Mouse (Mus musculus): ENCODE data around the gene Sfpq.
"Not testable (repeated sequence)": the region's sequence is repeated elsewhere in the genome, so short reads cannot be mapped to it uniquely, and the experiment has no call there.

Gene Sfpq

DNA sequence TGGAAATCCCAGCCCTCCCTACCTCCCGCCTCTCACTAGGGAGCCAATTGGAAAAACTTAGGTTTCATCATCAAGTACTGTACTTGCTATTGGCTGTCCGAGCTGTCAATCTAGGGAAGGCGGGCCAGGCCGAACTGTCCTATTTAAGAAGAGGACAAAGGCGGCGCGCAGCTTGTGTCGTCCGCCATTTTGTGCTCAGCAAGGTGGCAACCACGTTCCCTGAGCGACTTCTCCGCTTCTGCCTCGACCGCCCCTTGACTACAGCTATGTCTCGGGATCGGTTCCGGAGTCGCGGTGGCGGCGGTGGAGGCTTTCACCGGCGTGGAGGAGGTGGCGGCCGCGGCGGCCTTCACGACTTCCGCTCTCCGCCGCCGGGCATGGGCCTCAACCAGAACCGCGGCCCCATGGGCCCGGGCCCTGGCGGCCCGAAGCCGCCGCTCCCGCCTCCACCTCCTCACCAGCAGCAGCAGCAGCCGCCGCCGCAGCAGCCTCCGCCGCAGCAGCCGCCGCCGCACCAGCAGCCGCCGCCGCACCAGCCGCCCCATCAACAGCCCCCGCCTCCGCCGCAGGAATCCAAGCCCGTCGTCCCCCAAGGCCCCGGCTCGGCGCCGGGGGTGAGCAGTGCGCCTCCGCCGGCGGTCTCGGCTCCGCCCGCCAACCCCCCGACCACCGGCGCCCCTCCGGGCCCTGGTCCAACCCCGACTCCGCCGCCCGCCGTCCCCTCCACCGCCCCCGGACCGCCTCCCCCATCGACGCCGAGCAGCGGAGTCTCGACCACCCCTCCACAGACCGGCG is at the start of gene Sfpq:
TSS of gene Sfpq (plus strand) at position 174 of the 795 bp plus-strand sequence.
- DNase-seq (ENCODE audit: low read depth, low spot score), result peak; percentile 100

DNA sequence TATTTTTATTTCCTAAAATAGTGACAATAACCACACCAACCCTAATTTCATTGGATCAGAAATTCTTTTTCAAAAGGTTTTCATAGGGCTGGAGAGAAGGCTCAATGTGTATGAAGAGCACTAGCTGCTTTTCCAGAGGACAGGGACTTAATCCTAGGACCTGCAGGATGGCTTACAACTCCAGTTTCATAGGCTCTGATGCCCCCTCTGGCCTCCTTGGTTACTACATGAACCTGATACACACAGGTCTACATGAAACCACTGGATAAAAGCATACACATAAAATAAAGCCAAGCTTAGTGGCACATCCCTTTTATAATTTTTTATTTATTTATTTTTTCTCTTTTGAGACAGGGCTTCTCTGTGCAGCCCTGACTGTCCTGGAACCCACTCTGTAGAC is 43.7 kb upstream of the Sfpq start:
- DNase-seq (ENCODE audit: low read depth, low spot score), result no peak

DNA sequence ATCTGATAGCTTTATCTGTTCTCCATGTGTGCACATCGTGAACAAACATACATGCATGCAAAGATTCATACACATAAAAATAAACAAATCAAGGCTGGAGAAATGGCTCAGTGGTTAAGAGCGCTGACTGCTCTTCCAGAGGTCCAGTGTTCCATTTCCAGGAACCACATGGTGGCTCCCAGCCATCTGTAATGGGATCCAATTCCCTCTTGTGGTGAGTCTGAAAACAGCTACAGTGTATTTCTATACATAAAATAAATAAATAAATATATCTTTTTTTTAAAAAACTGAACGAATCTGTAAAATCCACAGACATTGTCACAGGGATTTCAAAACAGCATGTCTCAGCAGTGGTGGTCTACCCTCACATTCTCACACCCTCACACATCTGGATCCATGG is 42.4 kb upstream of the Sfpq start:
- no peak for DNase-seq (ENCODE audit: low read depth, low spot score)

- no peak for DNase-seq (ENCODE audit: low read depth, low spot score)
Observed at GRCm38 (mm10) chr4:126983321-126983720, 37.8 kb upstream of the Sfpq start.

GRCm38 (mm10) chr4:126983736-126984525 is 37.2 kb upstream of the Sfpq start:
- DNase-seq (ENCODE audit: low read depth, low spot score), result not testable (repeated sequence)

DNA sequence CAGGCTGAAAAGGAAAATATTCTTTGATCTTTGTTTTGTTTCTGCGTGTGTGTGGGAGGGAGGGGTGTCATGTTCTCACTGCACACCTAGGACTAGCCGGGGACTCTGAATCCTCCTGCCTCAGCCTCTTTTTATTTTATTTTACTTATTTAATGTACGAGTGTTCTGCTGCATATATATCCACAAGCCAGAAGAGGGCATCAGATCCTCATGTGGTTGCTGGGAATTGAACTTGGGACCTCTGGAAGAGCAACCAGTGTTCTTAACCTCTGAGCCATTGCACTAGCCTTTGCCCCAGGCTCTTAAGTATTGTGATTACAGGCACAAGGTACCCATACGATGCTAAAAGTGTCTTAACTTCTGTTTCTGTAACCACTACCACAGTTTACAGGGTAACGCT is 34.4 kb upstream of the Sfpq start:
- DNase-seq (ENCODE audit: low read depth, low spot score), result no peak

DNA sequence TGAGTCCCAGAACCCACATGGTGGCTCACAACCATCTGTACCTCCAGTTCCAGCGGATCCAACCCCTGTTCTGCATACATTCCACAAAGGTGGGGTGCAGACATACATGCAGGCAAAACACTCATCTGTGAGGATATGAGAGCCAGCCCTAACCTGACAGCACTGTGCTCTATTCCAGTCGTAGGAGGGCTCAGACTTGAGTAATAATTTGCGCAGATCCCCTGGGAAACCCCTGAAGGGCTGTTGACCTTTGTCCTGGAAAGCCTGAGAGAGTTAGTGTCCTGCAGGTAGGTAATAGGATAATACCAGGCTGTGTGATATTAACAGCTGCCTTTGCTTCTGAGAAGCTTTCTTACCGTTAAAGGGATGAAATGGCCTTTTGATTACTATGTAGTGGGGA is 32.6 kb upstream of the Sfpq start:
- DNase-seq (ENCODE audit: low read depth, low spot score), result no peak

DNA sequence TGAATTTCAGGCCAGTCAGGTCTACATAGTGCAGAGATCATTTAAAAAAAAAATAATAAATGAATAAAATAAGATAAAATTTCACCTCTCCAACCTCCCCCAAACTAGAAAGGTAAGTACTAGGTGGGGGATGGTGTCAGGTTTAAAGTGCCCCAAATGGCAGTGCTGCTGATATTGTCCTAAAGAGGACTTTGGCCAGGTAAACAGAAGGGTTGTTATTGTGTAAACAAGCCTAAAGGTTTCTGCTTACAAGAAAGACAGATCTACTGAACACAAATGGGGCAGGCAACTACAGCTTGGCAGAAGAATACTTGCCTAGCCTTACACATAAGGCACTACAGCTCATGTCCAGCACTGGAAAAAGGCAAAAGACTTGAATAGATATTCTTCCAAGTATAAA is 30.6 kb upstream of the Sfpq start:
- no peak for DNase-seq (ENCODE audit: low read depth, low spot score)

- peak; percentile 50 for DNase-seq (ENCODE audit: low read depth, low spot score)
Observed at GRCm38 (mm10) chr4:126992356-126992755, 28.8 kb upstream of the Sfpq start.

DNA sequence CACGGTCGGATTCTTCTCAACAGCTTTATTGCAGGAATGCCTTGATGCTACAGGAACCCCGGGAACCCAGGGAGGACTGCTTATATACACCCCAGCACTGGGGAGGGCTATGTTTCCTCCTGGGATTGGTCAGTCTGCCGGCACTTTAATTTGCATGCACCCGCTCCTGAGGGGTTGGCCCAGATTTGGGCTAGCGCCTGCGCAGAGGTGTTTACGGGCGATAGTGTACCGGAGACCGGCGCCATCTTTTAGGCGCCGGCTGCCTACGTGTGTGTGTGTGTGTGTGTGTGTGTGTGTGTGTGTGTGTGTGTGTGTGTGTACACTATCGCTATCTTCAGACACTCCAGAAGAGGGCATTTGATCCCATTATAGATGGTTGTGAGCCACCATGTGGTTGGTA is 21.8 kb upstream of the Sfpq start:
- DNase-seq (ENCODE audit: low read depth, low spot score), result not testable (repeated sequence)

- DNase-seq (ENCODE audit: low read depth, low spot score), result no peak
Observed at GRCm38 (mm10) chr4:127000601-127001105, 20.5 kb upstream of the Sfpq start.

GRCm38 (mm10) chr4:127004384-127004783 is 16.7 kb upstream of the Sfpq start:
- DNase-seq (ENCODE audit: low read depth, low spot score), result no peak

- DNase-seq (ENCODE audit: low read depth, low spot score), result no peak
Observed at GRCm38 (mm10) chr4:127005113-127005936, 15.8 kb upstream of the Sfpq start.

- not testable (repeated sequence) for DNase-seq (ENCODE audit: low read depth, low spot score)
Observed at GRCm38 (mm10) chr4:127015294-127015993, 5.7 kb upstream of the Sfpq start.

- no peak for DNase-seq (ENCODE audit: low read depth, low spot score)
Observed at GRCm38 (mm10) chr4:127016366-127016765, 4.8 kb upstream of the Sfpq start.

- no peak for DNase-seq (ENCODE audit: low read depth, low spot score)
Observed at GRCm38 (mm10) chr4:127020411-127021150, 543 bp upstream of the Sfpq start.

DNA sequence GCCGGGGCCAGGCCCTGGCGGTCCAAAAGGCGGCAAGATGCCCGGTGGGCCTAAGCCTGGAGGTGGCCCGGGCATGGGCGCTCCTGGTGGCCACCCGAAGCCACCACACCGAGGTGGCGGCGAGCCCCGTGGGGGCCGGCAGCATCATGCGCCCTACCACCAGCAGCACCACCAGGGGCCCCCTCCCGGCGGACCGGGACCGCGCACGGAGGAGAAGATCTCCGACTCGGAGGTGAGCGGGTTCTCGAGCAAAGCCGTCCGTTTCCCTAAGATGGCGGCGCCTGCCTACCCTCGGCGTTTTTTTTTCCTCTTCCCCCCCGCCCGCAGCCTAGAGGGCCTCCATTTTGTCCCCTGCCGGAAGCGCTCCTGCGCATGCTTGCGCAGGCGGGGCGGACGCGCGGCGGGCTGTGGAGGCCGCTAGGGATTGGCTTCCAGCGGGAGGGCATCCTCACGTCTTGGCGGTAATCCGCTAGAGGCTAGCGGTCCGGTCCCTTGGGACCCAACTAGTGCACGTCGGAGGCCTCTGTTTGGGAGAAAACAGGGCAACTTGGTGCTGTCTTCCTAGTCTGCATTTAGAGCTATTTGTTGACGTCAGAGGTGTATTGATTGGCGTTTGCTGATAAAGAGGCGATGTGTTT is 984 bp downstream of the Sfpq start:
- DNase-seq (ENCODE audit: low read depth, low spot score), result peak; percentile 78

DNA sequence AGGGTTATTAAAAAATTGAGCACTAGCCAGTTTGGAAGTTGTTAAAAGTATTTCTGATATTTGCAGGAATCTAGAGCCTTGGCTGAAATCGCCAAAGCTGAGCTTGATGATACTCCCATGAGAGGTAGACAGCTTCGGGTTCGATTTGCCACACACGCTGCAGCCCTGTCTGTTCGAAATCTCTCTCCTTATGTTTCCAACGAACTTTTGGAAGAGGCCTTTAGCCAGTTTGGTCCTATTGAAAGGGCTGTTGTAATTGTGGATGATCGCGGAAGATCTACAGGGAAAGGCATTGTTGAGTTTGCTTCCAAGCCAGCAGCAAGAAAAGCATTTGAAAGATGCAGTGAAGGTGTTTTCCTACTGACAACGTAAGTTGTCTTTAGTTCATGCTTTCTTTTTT is 2.1 kb downstream of the Sfpq start:
- DNase-seq (ENCODE audit: low read depth, low spot score), result no peak

DNA sequence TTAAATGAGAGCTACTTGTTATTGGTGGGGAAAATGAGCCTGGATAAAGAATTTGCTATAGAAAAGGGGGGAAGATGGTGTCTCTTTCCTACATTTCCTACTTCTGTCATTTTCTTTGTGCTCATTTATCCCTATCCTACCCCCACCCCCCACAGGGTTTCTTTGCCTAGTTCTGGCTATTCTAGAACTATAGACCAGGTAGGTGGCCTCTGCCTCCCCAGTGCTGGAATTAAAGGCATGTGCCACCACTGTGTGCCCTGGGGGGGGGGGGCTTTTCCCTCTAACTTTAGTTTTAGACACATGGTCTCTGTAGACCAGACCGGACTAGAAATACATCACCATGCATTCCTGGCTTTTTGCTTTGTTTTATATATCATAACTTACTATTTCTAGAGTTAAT is 3.1 kb downstream of the Sfpq start:
- no peak for DNase-seq (ENCODE audit: low read depth, low spot score)

GRCm38 (mm10) chr4:127026826-127027225 is 5.7 kb downstream of the Sfpq start:
- no peak for DNase-seq (ENCODE audit: low read depth, low spot score)

Data from c-Kit-negative CD71-positive TER-119-positive erythroid progenitor cells, embryonic 14.5 days (primary cell).